Mouse (Mus musculus) adipocyte (in vitro differentiated cells): Measurements from ENCODE around the gene Tnfsf10.

ENCODE experiments used
- DNase-seq: peaks from one replicate; pipeline ENCODE4 v3.0.0-alpha.2; 2016; ENCODE audit warnings: low spot score

The Tnfsf10 gene

DNA sequence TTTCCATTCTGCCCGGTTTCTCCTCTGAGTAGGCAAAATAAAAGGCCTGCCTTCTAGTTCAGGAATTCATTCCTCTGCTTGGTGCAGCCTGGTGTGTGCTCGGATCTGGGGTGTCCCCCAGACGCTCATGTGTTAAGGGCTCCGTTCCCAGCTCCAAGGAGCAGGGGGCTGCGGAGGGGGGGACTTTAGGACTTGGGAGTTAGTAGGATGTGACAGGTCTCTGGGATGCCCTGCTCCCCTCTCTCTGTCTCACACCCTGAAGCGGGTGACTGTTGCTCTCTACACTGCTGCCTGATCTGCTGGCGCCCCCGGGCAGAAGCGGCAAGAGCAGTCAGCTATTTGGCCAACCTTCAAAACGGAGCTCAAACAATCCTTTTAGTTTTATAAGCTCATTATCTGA, 10.0 kb upstream of the Tnfsf10 start:
- no peak for DNase-seq

DNA sequence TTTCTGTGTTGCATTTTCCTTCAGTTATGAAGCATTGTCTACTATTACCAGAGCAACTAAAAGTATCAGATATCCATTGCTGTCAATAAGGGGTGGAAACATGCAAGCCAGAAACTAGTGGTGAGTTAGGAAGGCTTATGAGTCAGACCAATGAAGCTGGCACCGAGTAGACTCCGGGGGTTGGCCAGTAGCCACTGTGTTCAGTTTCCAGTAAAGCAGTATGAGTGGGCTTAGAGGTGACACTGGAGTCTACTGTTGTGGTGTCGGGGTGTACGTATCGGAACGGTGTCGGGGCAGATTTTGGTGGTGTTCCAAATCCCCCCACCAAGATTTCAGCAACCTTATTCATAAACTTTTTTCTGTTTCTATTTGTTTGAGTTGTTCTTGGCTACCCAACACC, 5.9 kb upstream of the Tnfsf10 start:
- peak; percentile 10 for DNase-seq

DNA sequence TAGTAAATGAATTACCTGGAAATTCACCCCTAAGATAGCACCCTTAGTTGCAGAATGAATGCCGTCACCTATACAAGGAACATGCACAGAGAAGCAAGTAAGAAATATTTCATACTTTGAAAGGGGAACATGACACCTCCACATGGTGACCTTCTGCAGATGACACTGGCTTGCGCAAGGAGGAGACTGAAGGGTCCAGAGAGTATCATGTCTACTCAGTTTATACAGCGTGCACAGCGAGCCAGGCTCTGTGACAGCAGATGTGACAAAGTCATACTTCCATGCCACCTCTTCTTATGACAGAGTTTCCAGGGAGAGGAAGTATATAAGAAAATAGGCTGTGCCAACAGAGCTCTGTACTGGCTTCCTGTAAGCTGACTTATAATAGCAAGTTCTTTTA, 5.4 kb upstream of the Tnfsf10 start:
- DNase-seq: no peak

DNA sequence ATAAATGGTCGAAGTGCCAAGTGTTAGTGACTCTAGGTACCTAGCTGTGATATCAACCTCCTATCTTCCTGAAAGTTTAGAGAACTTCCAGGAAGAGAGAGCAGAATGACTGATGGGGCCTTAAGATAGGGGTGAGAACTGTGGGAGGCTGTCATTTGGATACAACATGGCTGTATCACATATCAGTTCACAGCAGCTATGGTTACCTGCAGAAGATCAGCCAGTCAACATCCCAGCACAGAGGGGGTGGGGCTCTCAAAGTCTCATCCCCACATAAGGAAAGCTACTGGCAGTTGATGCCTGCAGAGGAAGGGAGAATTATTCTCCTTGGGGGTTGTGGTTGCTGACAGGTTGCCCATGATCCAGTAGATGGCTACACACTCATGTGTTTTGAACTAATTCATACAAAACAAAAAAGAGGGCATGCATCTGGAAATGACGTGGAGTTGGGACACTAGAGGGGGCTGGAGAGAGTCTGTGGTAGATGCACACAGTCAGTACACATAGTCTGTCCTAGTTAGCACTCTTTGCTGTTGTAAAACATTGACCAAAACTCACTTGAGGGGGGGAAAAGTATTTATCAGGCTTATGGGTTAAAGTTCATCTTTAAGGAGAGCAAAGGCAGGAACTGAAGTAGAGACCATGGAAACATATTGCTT, 2.2 kb upstream of the Tnfsf10 start:
- no peak for DNase-seq

DNA sequence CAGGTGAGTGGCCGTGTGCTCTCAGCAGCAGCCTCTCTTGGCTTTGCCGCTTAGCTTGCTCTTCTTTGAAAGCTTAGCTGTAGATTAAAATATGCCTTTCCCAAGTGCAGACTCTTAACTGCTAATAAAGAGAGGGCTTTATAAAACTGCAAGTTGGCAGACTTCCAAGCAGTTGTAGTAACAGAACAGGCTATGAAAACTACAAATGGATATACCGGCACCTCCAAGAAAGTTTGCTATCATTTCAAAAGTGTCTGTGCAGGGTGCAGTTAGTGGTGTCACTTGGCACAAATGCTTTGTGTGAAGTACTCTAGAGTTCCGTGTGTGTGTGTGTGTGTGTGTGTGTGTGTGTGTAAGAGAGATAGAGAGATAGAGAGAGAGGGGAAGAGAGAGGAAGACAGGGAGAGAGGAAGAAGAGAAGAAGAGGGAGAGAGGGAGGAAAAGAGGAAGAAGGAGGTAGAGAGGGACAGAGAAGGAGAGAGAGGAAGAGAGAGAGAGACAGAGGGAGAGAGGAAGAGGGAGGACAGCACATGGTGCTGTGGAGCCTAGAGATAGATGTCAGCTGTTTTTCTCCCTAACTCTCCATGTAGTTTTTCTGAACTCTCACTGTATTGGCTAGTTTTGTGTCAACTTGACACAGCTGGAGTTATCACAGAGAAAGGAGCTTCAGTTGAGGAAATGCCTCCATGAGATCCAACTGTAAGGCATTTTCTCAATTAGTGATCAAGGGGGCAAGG, 628 bp downstream of the Tnfsf10 start:
- no peak for DNase-seq

DNA sequence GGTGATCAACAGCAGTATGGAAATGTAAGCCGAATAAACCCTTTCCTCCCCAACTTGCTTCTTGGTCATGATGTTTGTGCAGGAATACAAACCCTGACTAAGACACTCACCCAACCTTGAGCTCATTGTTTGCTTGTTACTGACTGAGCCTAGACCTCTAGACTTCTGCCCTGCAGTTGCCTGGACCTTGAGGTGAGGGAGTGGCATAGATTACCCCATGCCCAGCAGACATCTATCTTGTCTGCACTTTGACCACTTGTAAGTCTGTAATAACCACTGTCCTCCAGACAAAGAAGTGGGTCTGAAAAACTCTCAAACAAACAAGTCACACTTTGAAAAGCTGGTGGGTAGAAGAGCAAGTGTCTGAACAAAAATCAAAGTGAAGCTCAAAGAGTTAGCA, 2.8 kb downstream of the Tnfsf10 start:
- DNase-seq: no peak

DNA sequence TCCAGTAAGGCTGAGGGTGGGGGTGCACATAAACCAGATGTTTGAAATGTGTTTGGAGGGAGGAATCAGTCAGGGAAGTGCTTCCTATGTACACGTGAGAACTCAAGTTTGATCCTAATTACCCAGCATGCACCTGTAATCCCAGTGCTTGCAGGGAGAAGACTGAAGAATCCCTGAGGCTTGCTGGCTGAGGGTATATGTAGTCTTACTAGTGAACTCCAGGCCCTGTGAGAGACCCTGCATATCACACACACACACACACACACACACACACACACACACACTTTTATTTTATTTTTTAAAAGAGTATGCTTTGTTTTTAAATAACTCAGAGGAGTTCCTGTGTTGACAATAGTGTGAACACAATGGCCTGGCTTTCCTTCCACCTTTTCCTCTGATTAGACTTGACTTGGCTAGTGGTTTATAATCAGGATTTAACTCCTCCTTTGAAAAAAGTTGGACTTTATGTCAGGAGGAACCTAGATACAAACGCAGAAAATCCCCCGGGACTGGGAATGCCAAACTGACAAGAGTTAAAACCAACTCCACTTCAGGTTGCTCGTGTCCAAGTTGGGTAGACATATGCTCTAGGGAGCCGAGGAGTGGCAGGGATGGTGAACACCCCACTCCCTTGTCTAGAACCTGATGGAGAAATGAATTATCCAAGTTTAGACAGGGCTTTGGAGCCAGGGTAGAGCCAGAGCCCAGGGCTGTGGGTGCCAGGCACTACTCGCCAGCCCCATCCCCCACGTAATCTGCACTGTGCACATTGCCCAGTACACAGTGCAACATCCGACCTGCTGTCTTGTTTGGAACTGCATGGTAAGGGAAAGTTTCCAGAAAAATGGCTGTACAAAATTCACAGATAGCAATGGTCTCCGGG, 4.0 kb downstream of the Tnfsf10 start:
- DNase-seq: no peak

DNA sequence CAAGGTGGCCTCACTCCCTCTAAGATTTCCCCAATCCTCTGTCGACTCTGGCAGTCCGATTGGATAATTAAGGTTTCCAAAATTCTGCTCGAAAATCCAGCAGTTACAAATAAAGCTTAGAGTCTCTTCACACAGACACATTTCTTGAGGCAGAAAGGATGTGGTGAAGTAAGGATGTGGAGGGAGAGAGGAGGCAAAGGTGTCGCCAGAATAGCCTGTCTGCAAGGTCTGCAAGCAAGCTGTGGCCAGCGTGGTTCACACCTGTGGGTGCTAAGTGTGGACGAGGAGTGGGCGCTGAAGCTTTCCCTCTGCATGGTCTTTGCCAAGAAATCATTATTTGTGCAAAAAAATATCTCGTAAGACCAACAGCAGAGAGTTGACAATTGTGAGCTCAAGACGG, 5.8 kb downstream of the Tnfsf10 start:
- DNase-seq: no peak

DNA sequence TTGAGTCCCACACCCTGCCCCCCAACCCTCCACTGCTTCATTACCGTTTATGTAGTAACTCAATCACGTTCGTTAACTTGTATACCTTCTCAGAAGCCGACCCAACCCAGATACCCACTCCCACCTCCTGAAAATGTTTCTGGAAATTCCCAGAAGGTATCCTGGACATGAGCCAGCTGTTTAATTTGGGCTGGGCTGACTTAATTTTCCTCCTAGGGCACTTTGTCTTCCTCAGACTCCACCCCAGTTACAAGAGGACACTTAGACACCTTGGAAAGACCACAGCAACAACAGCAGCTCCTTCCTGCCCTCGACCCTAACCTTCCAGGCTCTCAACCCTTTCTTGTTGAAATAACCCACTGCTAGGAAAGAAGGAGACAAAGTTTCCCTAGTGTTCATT, 6.7 kb downstream of the Tnfsf10 start:
- no peak for DNase-seq

DNA sequence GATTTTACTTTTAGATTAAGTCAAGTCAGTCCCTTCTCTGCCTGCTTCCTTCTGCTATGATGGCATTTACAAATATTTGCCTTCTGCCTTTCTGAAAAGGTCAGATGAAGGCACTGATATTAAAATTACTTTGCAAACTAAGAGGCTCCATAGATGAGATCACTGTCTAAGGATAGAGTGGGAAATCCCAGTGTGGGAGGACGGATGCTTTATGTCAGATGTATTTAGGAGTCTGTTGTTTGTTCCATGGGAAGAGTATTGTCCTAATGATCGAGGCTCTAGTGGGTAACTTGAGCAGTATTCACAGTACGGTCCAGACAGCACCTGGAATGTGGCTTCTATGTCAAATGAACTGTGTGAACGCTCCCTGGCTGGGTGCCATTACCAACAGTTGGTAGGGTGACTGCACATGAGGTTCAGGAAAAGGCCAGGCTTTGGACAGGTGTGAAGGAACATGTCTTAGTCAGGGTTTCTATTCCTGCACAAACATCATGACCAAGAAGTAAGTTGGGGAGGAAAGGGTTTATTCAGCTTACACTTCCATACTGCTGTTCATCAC, 9.9 kb downstream of the Tnfsf10 start:
- no peak for DNase-seq

DNA sequence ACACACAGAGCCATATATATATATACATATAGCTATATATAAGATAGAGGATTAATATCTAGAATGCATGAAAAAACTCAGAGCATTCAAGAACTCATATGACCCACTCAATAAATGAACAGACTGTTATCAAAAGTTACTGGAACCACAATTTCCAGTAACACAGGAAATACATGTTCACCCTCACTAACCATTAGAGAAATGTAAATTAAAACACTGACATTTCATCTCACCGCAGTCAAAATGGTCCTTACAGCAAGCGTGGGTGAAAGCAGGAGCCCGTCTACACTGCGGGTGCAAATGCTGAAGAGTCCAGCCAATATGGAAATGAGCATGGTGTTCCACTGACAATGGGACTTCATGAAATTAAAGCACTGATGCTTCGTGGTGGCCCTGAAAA, 13.9 kb downstream of the Tnfsf10 start:
- no peak for DNase-seq

DNA sequence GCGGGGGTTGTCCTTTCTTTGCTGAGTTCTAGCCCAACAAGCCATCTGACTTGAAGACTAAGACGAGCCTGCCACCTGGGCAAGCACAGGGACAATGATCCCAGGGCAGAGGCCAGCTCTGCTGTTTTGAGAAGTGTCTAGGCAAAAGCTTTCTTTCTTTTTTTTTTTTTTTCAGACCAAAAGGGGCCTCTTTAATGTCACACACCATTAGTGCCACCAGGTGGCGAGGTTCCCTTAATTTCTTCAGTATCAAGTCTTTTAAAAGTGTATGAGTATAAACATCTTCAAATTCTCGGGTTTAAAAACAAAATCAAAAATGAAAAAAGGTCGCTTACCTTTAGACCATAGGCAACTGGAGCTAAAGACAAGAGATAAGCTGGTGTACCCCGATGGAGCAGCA, 21.6 kb downstream of the Tnfsf10 start:
- DNase-seq: peak; percentile 77

DNA sequence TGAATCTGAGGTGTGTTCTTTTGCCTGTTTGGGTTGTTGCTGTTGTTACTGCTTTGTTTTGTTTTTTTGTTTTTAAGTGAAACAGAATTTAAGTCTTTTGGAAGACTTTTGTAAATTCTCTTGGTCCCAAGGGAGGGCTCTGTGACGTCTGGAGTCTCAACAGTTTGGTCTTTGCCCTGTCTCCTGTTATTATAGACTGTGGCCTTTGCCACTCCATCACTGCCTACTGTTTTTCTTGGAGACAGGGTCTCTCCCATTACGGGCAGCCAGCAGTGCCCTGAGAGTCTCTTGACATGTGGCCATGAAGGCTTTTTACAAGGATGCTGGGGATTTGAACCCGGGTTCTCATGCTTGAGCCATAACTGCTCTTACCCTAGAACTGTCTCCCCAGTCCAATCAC, 22.1 kb downstream of the Tnfsf10 start:
- peak; percentile 21 for DNase-seq

DNA sequence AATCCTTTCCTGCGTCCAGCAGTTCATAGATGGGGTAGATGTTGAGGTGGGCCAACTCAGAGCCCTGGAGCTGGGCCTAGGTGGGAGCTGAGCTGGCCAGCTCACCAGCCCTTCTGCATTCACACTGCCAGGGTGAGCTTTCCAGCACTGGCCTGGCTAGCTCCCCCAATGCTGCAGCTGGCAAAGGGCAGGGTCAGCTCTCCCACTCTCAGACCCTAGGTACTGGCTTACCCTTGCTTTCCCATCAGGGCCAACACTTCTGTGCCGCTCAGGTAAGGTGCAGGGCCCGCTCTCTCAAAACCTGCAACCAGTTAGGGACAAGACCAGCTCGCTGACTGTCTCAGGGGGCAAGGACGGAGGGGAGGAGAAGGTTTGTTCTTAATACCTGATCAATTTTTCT, 23.9 kb downstream of the Tnfsf10 start:
- DNase-seq: no peak

DNA sequence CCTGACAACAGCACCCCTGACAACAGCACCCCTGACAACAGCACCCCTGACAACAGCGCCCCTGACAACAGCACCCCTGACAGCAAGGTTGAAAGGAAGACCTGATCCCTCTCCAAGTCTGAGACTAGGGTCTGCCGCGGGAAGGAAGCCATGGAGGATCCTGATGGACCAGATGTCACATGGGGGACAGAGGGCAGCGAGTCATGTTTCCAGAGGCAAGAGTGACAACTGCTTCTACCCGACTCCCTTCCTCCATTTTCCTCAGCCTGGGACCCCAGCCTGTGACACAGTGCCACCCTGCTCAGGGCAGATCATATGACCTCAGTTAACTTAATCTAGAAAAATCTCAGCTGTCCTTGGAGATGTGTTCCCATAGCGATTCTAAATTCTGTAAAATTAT, 25.6 kb downstream of the Tnfsf10 start:
- no peak for DNase-seq

DNA sequence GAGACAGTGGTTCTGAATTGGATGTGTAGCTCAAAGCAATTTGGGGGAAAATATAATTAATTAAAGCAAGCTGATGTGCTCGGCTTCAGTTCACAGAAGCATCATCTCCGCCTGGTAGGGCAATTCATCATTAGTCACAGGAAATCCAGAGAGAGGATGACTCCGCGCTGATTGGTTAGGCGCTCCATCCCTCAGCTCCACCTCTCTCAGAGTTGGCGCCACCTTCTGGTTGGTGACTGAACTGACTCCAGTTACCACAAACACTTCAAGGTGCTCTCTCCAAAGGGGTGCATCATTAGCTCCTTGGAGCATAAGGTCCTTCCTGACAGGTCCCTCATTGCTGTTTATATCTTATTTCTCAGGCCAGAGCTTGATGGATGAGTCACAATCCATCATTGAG, 28.7 kb downstream of the Tnfsf10 start:
- DNase-seq: no peak

DNA sequence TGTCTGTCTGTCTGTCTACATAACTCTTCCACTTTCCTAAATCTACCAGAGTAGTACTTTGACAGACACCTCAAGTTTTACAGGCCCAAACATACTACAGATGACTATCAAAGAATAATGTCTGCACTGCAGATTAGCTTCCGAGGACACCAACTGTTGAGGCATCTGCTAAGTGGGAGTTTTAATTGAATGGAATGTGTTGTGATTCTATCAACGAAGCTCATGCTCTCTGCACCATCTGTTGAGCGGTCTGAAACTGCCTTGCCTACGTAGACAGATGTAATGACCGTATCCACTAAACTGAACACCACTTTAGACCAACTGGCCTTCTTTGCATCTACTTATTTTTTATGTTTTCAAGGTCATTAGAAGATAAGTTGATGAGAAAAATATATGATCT, 31.6 kb downstream of the Tnfsf10 start:
- DNase-seq: no peak

DNA sequence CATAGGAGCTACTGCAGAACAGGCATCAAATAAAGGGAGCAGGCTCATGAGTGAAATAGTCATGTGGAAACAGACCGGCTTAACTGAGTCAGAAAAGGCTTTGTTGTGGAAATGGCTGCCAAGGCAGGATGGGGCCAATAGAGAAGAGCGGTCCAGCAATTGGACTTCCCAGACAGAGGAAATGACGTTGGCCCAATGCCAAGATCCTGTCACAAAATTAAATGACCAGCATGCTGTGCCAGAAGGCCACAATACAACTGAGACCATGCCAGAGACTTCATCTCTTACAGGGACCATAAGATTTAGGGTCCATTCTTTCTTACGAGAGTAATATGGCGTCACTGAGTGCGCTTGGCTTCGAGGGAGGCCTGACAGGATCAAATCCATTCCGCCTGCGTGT, 34.3 kb downstream of the Tnfsf10 start:
- DNase-seq: peak; percentile 18

DNA sequence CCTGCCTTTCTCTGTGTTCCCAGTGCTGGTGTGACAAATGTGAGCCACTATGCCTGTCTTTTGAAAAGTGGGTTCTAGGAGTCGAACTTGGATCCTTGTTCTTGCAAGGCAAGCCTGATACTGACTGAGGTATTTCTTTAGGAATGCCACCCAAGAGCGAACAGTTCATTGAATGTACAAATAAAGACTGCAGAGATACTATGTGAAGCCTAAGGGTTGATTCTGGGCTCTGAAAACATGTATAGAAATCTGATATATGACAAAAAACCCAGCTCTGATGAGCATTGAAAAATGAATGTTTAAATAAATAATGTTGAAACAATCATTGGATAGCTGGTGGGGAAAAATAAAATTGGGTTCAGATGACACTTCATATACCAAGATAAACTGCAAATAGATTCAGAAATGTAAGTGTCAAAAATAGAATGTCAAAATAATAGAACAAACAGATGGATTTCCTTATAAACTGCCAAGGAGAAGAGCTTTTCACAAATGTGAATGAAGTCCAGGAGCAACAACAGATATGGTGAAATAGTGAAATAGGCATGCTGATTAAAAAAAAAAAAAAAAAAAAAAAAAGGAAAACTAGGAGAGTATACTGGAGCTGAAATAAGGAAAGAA, 42.4 kb downstream of the Tnfsf10 start:
- no peak for DNase-seq

DNA sequence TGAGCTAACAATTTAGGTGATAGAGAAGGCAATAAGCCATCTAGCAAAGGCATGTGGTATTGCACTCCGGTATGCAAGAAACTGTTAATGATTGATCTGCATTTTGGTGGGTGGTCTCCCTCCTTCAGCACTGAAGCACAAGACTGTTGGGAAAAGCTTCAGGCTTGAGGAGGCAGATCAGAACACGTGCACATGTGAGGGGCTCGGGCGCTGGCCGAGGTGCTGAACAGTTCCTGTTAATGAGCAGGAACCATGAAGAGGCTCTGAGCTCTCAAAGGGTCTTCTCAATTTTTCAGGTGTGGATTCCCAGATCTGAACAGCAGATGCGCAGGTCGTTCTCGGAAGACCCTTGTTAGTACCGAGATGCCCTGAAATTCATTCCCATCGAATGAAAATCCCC, 53.3 kb downstream of the Tnfsf10 start:
- DNase-seq: no peak

DNA sequence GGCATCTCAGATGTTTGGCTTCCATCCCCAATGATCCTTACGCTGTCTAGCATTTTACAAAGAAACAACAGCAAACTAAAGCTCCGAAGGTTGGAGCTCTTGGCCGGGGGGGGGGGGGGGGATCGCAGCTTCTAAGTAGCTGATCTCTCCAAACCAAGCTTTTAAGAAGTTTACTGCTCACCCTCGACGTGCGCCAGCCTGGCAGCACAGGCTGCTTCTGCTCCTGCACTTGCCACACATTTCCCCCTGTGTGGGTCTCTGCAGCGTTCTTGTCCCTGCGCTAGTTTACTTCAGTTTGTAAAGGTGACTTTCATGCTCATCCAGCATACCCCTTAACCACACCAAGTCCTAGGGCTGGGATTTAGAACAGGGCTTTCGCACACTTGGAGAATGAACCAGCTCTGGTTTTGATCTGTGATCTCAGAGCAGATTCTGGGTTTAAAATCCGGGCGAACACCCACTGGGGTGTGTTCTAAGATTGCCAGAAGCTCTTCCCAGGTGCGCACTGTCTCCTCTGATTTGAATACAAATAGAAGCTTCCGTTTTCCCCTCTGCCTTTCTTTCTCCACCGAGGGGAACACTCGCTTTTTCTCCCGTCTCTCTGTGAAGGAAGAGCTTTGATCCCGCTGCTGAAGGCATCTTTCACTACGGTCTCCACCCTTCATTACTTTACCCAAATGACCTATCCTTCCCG, 53.9 kb downstream of the Tnfsf10 start:
- DNase-seq: no peak

DNA sequence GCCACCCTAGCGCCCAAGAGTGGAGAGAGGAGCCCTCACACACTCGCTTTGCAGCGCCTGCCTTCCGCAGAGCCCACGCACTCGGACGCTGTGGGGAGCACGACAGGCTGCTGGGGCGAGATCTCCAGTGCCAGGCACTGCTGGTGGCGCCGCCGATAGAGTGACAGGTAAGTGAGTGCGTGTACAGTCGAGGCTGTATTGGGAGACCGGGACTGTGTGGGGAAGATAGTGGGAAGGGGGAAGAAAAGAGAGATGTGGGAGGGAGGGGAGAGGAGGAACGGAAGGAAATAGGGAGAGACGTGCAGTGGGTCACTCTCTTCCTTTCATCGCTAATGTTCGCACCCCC, 54.4 kb downstream of the Tnfsf10 start, which contains the start of gene Ghsr:
Gene Ghsr, plus strand, starts transcription at position 76 of the 346 bp plus-strand sequence.
- no peak for DNase-seq
